Mouse (Mus musculus) kidney, adult 2 months (tissue): ENCODE measurements around the gene Foxp1. TPM values are rescaled to one million over a fixed set of nuclear protein-coding genes. Genes with fewer than 3 reads are reported as not detected.

ENCODE experiments used
- DNase-seq: peaks from one replicate; pipeline ENCODE4 v3.0.0; 2021
- H3K27ac ChIP-seq: fragments of 200-500 bp; 2 replicates; pipeline ENCODE4 v1.5.1; 2012; ENCODE audit warnings: low read depth, low read length, control low read depth, inconsistent platforms; ENCODE audit not compliant: insufficient read depth
- H3K27me3 ChIP-seq: fragments of 200-500 bp; replicated peaks from 2 replicates; pipeline ENCODE4 v1.6.1; 2012; ENCODE audit warnings: mild to moderate bottlenecking, moderate library complexity, low read length, inconsistent platforms; ENCODE audit not compliant: control insufficient read depth, insufficient read depth
- H3K36me3 ChIP-seq: fragments of 200-500 bp; 2 replicates; pipeline ENCODE4 v1.6.1; 2012; ENCODE audit warnings: mild to moderate bottlenecking, moderate library complexity, low read length, inconsistent platforms; ENCODE audit not compliant: control insufficient read depth, insufficient read depth
- H3K4me1 ChIP-seq: fragments of 200-500 bp; 2 replicates; pipeline ENCODE4 v1.6.1; 2011; ENCODE audit warnings: low read length; ENCODE audit not compliant: control insufficient read depth, insufficient read depth
- H3K4me3 ChIP-seq: fragments of 200-500 bp; 2 replicates; pipeline ENCODE4 v1.5.1; 2011; ENCODE audit warnings: mild to moderate bottlenecking, low read depth, low read length, control low read depth; ENCODE audit not compliant: insufficient read depth
- CTCF ChIP-seq: fragments of 200-500 bp; conservative IDR thresholded peaks from 2 replicates; pipeline ENCODE4 v1.5.1; 2011; ENCODE audit warnings: low read depth, mild to moderate bottlenecking, control low read depth, low read length, moderate library complexity, mixed read lengths; ENCODE audit not compliant: insufficient read depth, insufficient read length
- POLR2A ChIP-seq: fragments of 200-500 bp; IDR thresholded peaks from one replicate; pipeline ENCODE4 v1.6.1; 2011; ENCODE audit warnings: low read depth, low read length, control low read depth
- WGBS: fragments of 180-500 bp; shearing (Covaris S2); methylation state at CpG from one replicate; pipeline ENCODE4 v1.1.7; 2018; 5-methylcytosine and 5-hydroxymethylcytosine counted together
- polyA plus RNA-seq: library from polyadenylated mRNA; depleted of rRNA; stranded (reverse); fragments of >200 nt; gene quantifications from 2 replicates; pipeline ENCODE4 v1.2.3, GENCODE M21; 2012

The Foxp1 gene
- polyA plus RNA-seq, 1 experiment, result 32.8 TPM

GRCm38 (mm10) chr6:98993231-98993630 is 529.3 kb downstream of the Foxp1 start:
- H3K4me1 ChIP-seq, result 0 out of 2 replicates have a peak, but pooled peaks cover 2% of the 10 kb centered on the region
- DNase-seq, result no peak
- H3K4me3 ChIP-seq, result no peak overlapping the region
- 60% methylated on average over 3 of the region's 3 CpGs for WGBS
- H3K27me3 ChIP-seq, result no peaks in the 10 kb centered on the region
- no peak overlapping the region for H3K27ac ChIP-seq
- H3K36me3 ChIP-seq, result no peaks in the 10 kb centered on the region
- TF ChIP-seq CTCF (no peak), POLR2A (no peak)

- Histone ChIP-seq H3K4me3 (no peak overlapping the region), H3K4me1 (0 out of 2 replicates have a peak, but pooled peaks cover 2% of the 10 kb centered on the region), H3K27me3 (no peaks in the 10 kb centered on the region), H3K27ac (no peak overlapping the region), H3K36me3 (no peaks in the 10 kb centered on the region)
- DNase-seq, result no peak
- 58% methylated on average over 7 of the region's 7 CpGs for WGBS
- TF ChIP-seq POLR2A, result no peak
- no peak for TF ChIP-seq CTCF
Measured at GRCm38 (mm10) chr6:98992772-98993147, 529.8 kb downstream of the Foxp1 start.

GRCm38 (mm10) chr6:98991900-98992771 is 530.4 kb downstream of the Foxp1 start:
- no peak for TF ChIP-seq POLR2A
- TF ChIP-seq CTCF, result no peak
- WGBS, result 83% methylated on average over 5 of the region's 5 CpGs
- DNase-seq, result no peak
- H3K36me3 ChIP-seq, result no peaks in the 10 kb centered on the region
- H3K27me3 ChIP-seq, result no peaks in the 10 kb centered on the region
- no peak overlapping the region for H3K4me3 ChIP-seq
- H3K4me1 ChIP-seq, result 0 out of 2 replicates have a peak, but pooled peaks cover 2% of the 10 kb centered on the region
- H3K27ac ChIP-seq, result no peak overlapping the region

GRCm38 (mm10) chr6:98987533-98988169 is 534.9 kb downstream of the Foxp1 start:
- no peaks in the 10 kb centered on the region for H3K27me3 ChIP-seq
- no peaks in the 10 kb centered on the region for H3K36me3 ChIP-seq
- WGBS, result 82% methylated on average over 6 of the region's 6 CpGs
- no peak for TF ChIP-seq CTCF
- no peak for TF ChIP-seq POLR2A
- no peak overlapping the region for H3K4me3 ChIP-seq
- no peak overlapping the region for H3K27ac ChIP-seq
- DNase-seq, result no peak
- no peaks in the 10 kb centered on the region for H3K4me1 ChIP-seq

- no peaks in the 10 kb centered on the region for H3K36me3 ChIP-seq
Measured at GRCm38 (mm10) chr6:98985452-98985851, 537.1 kb downstream of the Foxp1 start.

GRCm38 (mm10) chr6:98984626-98985025 is 537.9 kb downstream of the Foxp1 start:
- WGBS, result 84% methylated on average over 6 of the region's 6 CpGs
- TF ChIP-seq POLR2A (no peak), CTCF (no peak)
- Histone ChIP-seq H3K27ac (no peak overlapping the region), H3K27me3 (no peaks in the 10 kb centered on the region), H3K36me3 (no peaks in the 10 kb centered on the region), H3K4me3 (no peak overlapping the region), H3K4me1 (no peaks in the 10 kb centered on the region)
- no peak for DNase-seq

More at GRCm38 (mm10) chr6:98985452-98985851, 537.1 kb downstream of the Foxp1 start:
- no peak for DNase-seq
- WGBS, result 77% methylated on average over 2 of the region's 2 CpGs
- H3K27ac ChIP-seq, result no peak overlapping the region
- TF ChIP-seq POLR2A, result no peak
- no peak for TF ChIP-seq CTCF
- H3K4me3 ChIP-seq, result no peak overlapping the region
- no peaks in the 10 kb centered on the region for H3K27me3 ChIP-seq
- no peaks in the 10 kb centered on the region for H3K4me1 ChIP-seq

GRCm38 (mm10) chr6:98984026-98984425 is 538.5 kb downstream of the Foxp1 start:
- H3K27me3 ChIP-seq, result no peaks in the 10 kb centered on the region
- no peak overlapping the region for H3K27ac ChIP-seq
- TF ChIP-seq POLR2A, result no peak
- TF ChIP-seq CTCF, result no peak
- 79% methylated on average over 2 of the region's 2 CpGs for WGBS
- H3K36me3 ChIP-seq, result no peaks in the 10 kb centered on the region
- H3K4me1 ChIP-seq, result no peaks in the 10 kb centered on the region
- H3K4me3 ChIP-seq, result no peak overlapping the region
- no peak for DNase-seq
